Mouse (Mus musculus) liver, postnatal 0 days (tissue): ENCODE results near the gene Bco2.

Source experiments
- CTCF ChIP-seq: sonication (generic); IDR thresholded peaks from 2 replicates; pipeline ENCODE4 v1.5.1; 2016; ENCODE audit warnings: antibody characterized with exemption, low read depth
- EP300 ChIP-seq: IDR thresholded peaks from 2 replicates; pipeline ENCODE4 v1.6.1; 2016; ENCODE audit warnings: antibody characterized with exemption, low read depth, mild to moderate bottlenecking

GRCm38 (mm10) chr9:50547859-50548478 lies 7.0 kb downstream of the Bco2 start:
- TF ChIP-seq CTCF: no peak
- no peak for TF ChIP-seq EP300
